Mouse (Mus musculus) hindbrain, postnatal 0 days (tissue): ENCODE measurements around the gene Myo1e. TPM values are rescaled to one million over a fixed set of nuclear protein-coding genes. Genes with fewer than 3 reads are reported as not detected.

Experiments used
- ATAC-seq: fragments of 200-750 bp; cut with Nextera tagmentation; 2 replicates; pipeline ENCODE4 v1.8.0; 2017; ENCODE audit warnings: mild to moderate bottlenecking, moderate TSS enrichment, moderate library complexity
- DNase-seq: peaks from one replicate; pipeline ENCODE4 v3.0.0-alpha.2; 2015; ENCODE audit warnings: low spot score
- H3K27ac ChIP-seq: fragments of 300-500 bp; sonication (generic); 2 replicates; pipeline ENCODE4 v1.5.1; 2014; ENCODE audit warnings: mild to moderate bottlenecking
- H3K27me3 ChIP-seq: fragments of 300-500 bp; sonication (generic); 2 replicates; pipeline ENCODE4 v1.6.1; 2014; ENCODE audit warnings: low read length, mixed read lengths; ENCODE audit not compliant: insufficient read depth
- H3K36me3 ChIP-seq: fragments of 300-500 bp; sonication (generic); 2 replicates; pipeline ENCODE4 v1.6.1; 2014; ENCODE audit warnings: low read length, mixed read lengths; ENCODE audit not compliant: insufficient read depth
- H3K4me1 ChIP-seq: fragments of 300-500 bp; sonication (generic); 2 replicates; pipeline ENCODE4 v1.6.1; 2014; ENCODE audit warnings: antibody characterized with exemption, low read length, mixed read lengths; ENCODE audit not compliant: insufficient read depth
- H3K4me2 ChIP-seq: fragments of 300-500 bp; sonication (generic); 2 replicates; pipeline ENCODE4 v1.6.1; 2014; ENCODE audit warnings: low read depth, mild to moderate bottlenecking, low read length, moderate library complexity, mixed read lengths
- H3K4me3 ChIP-seq: fragments of 300-500 bp; sonication (generic); 2 replicates; pipeline ENCODE4 v1.5.1; 2014; ENCODE audit warnings: low read length
- H3K9ac ChIP-seq: fragments of 300-500 bp; sonication (generic); replicated peaks from 2 replicates; pipeline ENCODE4 v1.6.1; 2014; ENCODE audit warnings: mild to moderate bottlenecking, low read length, moderate library complexity, mixed read lengths
- H3K9me3 ChIP-seq: fragments of 300-500 bp; sonication (generic); 2 replicates; pipeline ENCODE4 v1.6.1; 2016; ENCODE audit warnings: low read length, mixed read lengths
- CTCF ChIP-seq: IDR thresholded peaks from 2 replicates; pipeline ENCODE4 v1.5.1; 2016; ENCODE audit warnings: antibody characterized with exemption, control low read depth, low read depth
- whole genome bisulfite sequencing: fragments of 180-500 bp; shearing (Covaris S2); extraction: QIAGEN DNeasy Blood & Tissue Kit; methylation state at CpG from one replicate; pipeline ENCODE4 v1.1.7; 2014; 5-methylcytosine and 5-hydroxymethylcytosine counted together
- polyA plus RNA-seq: library from polyadenylated mRNA; unstranded; fragments of >200 nt; fragmentation: Nextera tagmentation; extraction: Ambion mirVana; gene quantifications from 2 replicates; pipeline ENCODE4 v1.2.1, GENCODE M21; 2015
- total RNA-seq: library from RNA; depleted of rRNA; stranded (reverse); fragments of >200 nt; gene quantifications from 2 replicates; pipeline ENCODE4 v1.2.3, GENCODE M21; 2014

Myo1e gene
- total and polyA plus RNA-seq, 2 experiments from 2014 or later, result 5.4 to 8.9 TPM

- Histone ChIP-seq H3K4me2 (no peak overlapping the region), H3K4me3 (no peak overlapping the region), H3K9me3 (no peaks in the 10 kb centered on the region), H3K27ac (0 out of 2 replicates have a peak overlapping the region, but pooled peaks have one; percentile 11), H3K27me3 (no peaks in the 10 kb centered on the region), H3K4me1 (0 out of 2 replicates have a peak, but pooled peaks cover 3% of the 10 kb centered on the region), H3K36me3 (no peaks in the 10 kb centered on the region), H3K9ac (no peak overlapping the region)
- WGBS, result 34% methylated on average over 12 of the region's 12 CpGs
- ATAC-seq (peak; percentile 47; the same call in 1 of the 2 replicates), DNase-seq (peak; percentile 48)
- TF ChIP-seq CTCF, result no peak
These were observed 25.4 kb upstream of the Myo1e start for GRCm38 (mm10) chr9:70181719-70182118.

- ATAC-seq (no peak), DNase-seq (no peak)
- Histone ChIP-seq H3K4me1 (0 out of 2 replicates have a peak, but pooled peaks cover 3% of the 10 kb centered on the region), H3K9ac (no peak overlapping the region), H3K4me3 (no peak overlapping the region), H3K36me3 (no peaks in the 10 kb centered on the region), H3K27me3 (no peaks in the 10 kb centered on the region), H3K27ac (no peak overlapping the region), H3K4me2 (no peak overlapping the region), H3K9me3 (no peaks in the 10 kb centered on the region)
- TF ChIP-seq CTCF, result no peak
- 37% methylated on average over 7 of the region's 7 CpGs for WGBS
These were observed 24.5 kb upstream of the Myo1e start for GRCm38 (mm10) chr9:70182639-70183038.

GRCm38 (mm10) chr9:70192336-70192735 lies 14.8 kb upstream of the Myo1e start:
- no peak for TF ChIP-seq CTCF
- 49% methylated on average over 5 of the region's 5 CpGs for WGBS
- no peak overlapping the region for H3K4me3 ChIP-seq
- no peak overlapping the region for H3K27ac ChIP-seq
- H3K4me2 ChIP-seq, result no peak overlapping the region
- H3K9ac ChIP-seq, result no peak overlapping the region
- DNase-seq (peak; percentile 63), ATAC-seq (no peak)
- H3K27me3 ChIP-seq, result no peaks in the 10 kb centered on the region
- H3K9me3 ChIP-seq, result no peaks in the 10 kb centered on the region
- no peaks in the 10 kb centered on the region for H3K4me1 ChIP-seq
- H3K36me3 ChIP-seq, result no peaks in the 10 kb centered on the region

- 79% methylated on average over 11 of the region's 11 CpGs for WGBS
- DNase-seq, result no peak
These were observed 12.5 kb upstream of the Myo1e start for GRCm38 (mm10) chr9:70194622-70195021.

GRCm38 (mm10) chr9:70196956-70197659 lies 10.0 kb upstream of the Myo1e start:
- DNase-seq (no peak), ATAC-seq (no peak)
- H3K27me3 ChIP-seq, result no peaks in the 10 kb centered on the region
- H3K9me3 ChIP-seq, result no peaks in the 10 kb centered on the region
- no peak overlapping the region for H3K9ac ChIP-seq
- H3K4me2 ChIP-seq, result no peak overlapping the region
- no peaks in the 10 kb centered on the region for H3K4me1 ChIP-seq
- no peaks in the 10 kb centered on the region for H3K36me3 ChIP-seq
- no peak overlapping the region for H3K27ac ChIP-seq
- H3K4me3 ChIP-seq, result no peak overlapping the region
- TF ChIP-seq CTCF, result no peak
- 76% methylated on average over 15 of the region's 15 CpGs for WGBS

More at GRCm38 (mm10) chr9:70194622-70195021, 12.5 kb upstream of the Myo1e start:
- H3K36me3 ChIP-seq, result no peaks in the 10 kb centered on the region
- no peak overlapping the region for H3K4me3 ChIP-seq
- no peaks in the 10 kb centered on the region for H3K27me3 ChIP-seq
- no peak for ATAC-seq
- no peak overlapping the region for H3K4me2 ChIP-seq
- H3K4me1 ChIP-seq, result no peaks in the 10 kb centered on the region
- H3K9me3 ChIP-seq, result no peaks in the 10 kb centered on the region
- H3K9ac ChIP-seq, result no peak overlapping the region
- no peak for TF ChIP-seq CTCF
- H3K27ac ChIP-seq, result no peak overlapping the region

GRCm38 (mm10) chr9:70197992-70198391 lies 9.2 kb upstream of the Myo1e start:
- Histone ChIP-seq H3K9ac (no peak overlapping the region), H3K4me2 (no peak overlapping the region), H3K36me3 (no peaks in the 10 kb centered on the region), H3K4me1 (no peaks in the 10 kb centered on the region), H3K9me3 (0 out of 2 replicates have a peak, but pooled peaks cover 4% of the 10 kb centered on the region), H3K4me3 (no peak overlapping the region), H3K27ac (no peak overlapping the region), H3K27me3 (no peaks in the 10 kb centered on the region)
- no peak for TF ChIP-seq CTCF
- no peak for DNase-seq
- WGBS, result 88% methylated on average over 8 of the region's 8 CpGs
- no peak for ATAC-seq

GRCm38 (mm10) chr9:70202753-70203152 lies 4.4 kb upstream of the Myo1e start:
- H3K9ac ChIP-seq, result no peak overlapping the region
- H3K27me3 ChIP-seq, result no peaks in the 10 kb centered on the region
- H3K9me3 ChIP-seq, result 0 out of 2 replicates have a peak, but pooled peaks cover 4% of the 10 kb centered on the region
- H3K36me3 ChIP-seq, result no peaks in the 10 kb centered on the region
- H3K4me1 ChIP-seq, result peaks cover 3% of the 10 kb centered on the region; the same call in 1 of the 2 replicates
- no peak overlapping the region for H3K4me3 ChIP-seq
- WGBS, result 65% methylated on average over 5 of the region's 5 CpGs
- no peak overlapping the region for H3K4me2 ChIP-seq
- no peak for ATAC-seq
- no peak overlapping the region for H3K27ac ChIP-seq
- peak; percentile 37 for DNase-seq
- TF ChIP-seq CTCF, result peak; percentile 72
